Mouse (Mus musculus) erythroblast, embryonic 14.5 days (primary cell): ENCODE results near the gene Hand2.

Source experiments
- GATA1 ChIP-seq: IDR thresholded peaks from 2 replicates; pipeline ENCODE4 v1.6.1; 2012; ENCODE audit warnings: low read length, inconsistent platforms, mixed read lengths
- TAL1 ChIP-seq: IDR thresholded peaks from 3 replicates; pipeline ENCODE4 v1.6.1; 2012; ENCODE audit warnings: low read length, inconsistent platforms, mixed read lengths

- TF ChIP-seq GATA1 (no peak), TAL1 (no peak)
Measured at GRCm38 (mm10) chr8:57304944-57305343, 15.8 kb upstream of the Hand2 start.
